Mouse (Mus musculus) kidney, embryonic 16.5 days (tissue): ENCODE measurements around the gene Dpy19l3. TPM values are rescaled to one million over a fixed set of nuclear protein-coding genes. Genes with fewer than 3 reads are reported as not detected.

Experiments used
- ATAC-seq: fragments of 200-750 bp; cut with Nextera tagmentation; 2 replicates; pipeline ENCODE4 v1.8.0; 2017; ENCODE audit warnings: moderate TSS enrichment; ENCODE audit not compliant: low FRiP score, low TSS enrichment
- H3K27ac ChIP-seq: fragments of 300-500 bp; sonication (generic); 2 replicates; pipeline ENCODE4 v1.5.1; 2014; ENCODE audit warnings: low read length
- H3K27me3 ChIP-seq: fragments of 300-500 bp; sonication (generic); 2 replicates; pipeline ENCODE4 v1.6.1; 2014; ENCODE audit warnings: low read length, control low read depth, mixed read lengths; ENCODE audit not compliant: insufficient read depth
- H3K36me3 ChIP-seq: fragments of 300-500 bp; sonication (generic); 2 replicates; pipeline ENCODE4 v1.6.1; 2014; ENCODE audit warnings: low read length, control low read depth, mixed read lengths; ENCODE audit not compliant: insufficient read depth
- H3K4me1 ChIP-seq: fragments of 300-500 bp; sonication (generic); 2 replicates; pipeline ENCODE4 v1.6.1; 2014; ENCODE audit warnings: low read length, control low read depth, mixed read lengths; ENCODE audit not compliant: insufficient read depth
- H3K4me2 ChIP-seq: fragments of 300-500 bp; sonication (generic); replicated peaks from 2 replicates; pipeline ENCODE4 v1.6.1; 2014; ENCODE audit warnings: low read depth, low read length
- H3K4me3 ChIP-seq: fragments of 300-500 bp; sonication (generic); 2 replicates; pipeline ENCODE4 v1.5.1; 2014; ENCODE audit warnings: mild to moderate bottlenecking, low read length
- H3K9ac ChIP-seq: fragments of 300-500 bp; sonication (generic); replicated peaks from 2 replicates; pipeline ENCODE4 v1.6.1; 2014; ENCODE audit warnings: low read length
- H3K9me3 ChIP-seq: fragments of 300-500 bp; sonication (generic); 2 replicates; pipeline ENCODE4 v1.6.1; 2016; ENCODE audit warnings: low read length, control low read depth
- WGBS: fragments of 180-500 bp; shearing (Covaris S2); extraction: QIAGEN DNeasy Blood & Tissue Kit; methylation state at CpG from one replicate; pipeline ENCODE4 v1.1.7; 2014; 5-methylcytosine and 5-hydroxymethylcytosine counted together
- polyA plus RNA-seq: library from polyadenylated mRNA; unstranded; fragments of >200 nt; fragmentation: Nextera tagmentation; extraction: Ambion mirVana; gene quantifications from 2 replicates; pipeline ENCODE4 v1.2.1, GENCODE M21; 2015

Dpy19l3 gene
- polyA plus RNA-seq, 1 experiment from 2014 or later = 27.5 TPM

DNA sequence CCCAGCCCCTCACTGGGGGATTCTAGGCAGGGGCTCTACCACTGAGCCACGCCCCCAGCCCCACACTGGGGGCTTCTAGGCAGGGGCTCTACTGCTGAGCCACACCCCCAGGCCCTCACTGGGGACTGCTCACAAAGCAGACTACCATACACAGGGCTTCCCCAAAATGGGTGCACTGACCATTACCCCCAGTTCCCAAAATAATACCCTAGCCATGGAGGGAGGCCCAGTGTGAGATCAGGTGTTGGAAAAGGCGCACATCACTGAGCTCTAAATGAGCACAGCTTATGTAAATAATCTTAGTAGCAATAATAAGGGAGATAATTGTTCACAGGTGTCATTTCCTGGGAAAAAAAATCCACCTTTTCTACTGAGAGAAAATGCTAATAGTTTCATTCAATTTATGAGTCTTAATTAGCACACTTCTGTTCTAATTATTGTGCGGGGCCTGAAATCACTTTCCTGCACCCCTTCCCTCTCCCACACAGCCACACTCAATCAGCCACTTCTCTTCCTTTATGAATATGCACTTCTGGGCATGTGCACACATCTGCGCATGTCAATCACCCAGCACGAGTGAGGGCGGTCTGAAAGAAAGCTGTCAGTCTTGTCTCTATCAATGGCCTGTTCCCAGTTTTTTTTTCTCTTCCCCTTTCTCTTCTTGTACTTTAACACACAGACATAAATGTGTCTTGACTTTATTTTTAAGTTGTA lies 70.7 kb downstream of the Dpy19l3 start:
- no peaks in the 10 kb centered on the region for H3K9me3 ChIP-seq
- ATAC-seq = no peak
- no peak overlapping the region for H3K27ac ChIP-seq
- no peak overlapping the region for H3K4me3 ChIP-seq
- H3K4me1 ChIP-seq = peaks cover 24% of the 10 kb centered on the region
- no peaks in the 10 kb centered on the region for H3K27me3 ChIP-seq
- no peak overlapping the region for H3K9ac ChIP-seq
- 87% methylated on average over 6 of the region's 6 CpGs for WGBS
- no peaks in the 10 kb centered on the region for H3K36me3 ChIP-seq
- no peak overlapping the region for H3K4me2 ChIP-seq

GRCm38 (mm10) chr7:35681559-35681958 lies 72.7 kb downstream of the Dpy19l3 start:
- WGBS = 80% methylated on average over 3 of the region's 3 CpGs
- no peaks in the 10 kb centered on the region for H3K27me3 ChIP-seq
- no peak overlapping the region for H3K4me3 ChIP-seq
- no peak overlapping the region for H3K9ac ChIP-seq
- no peak overlapping the region for H3K4me2 ChIP-seq
- H3K9me3 ChIP-seq = no peaks in the 10 kb centered on the region
- no peak overlapping the region for H3K27ac ChIP-seq
- peaks cover 7% of the 10 kb centered on the region; the same call in 1 of the 2 replicates for H3K4me1 ChIP-seq
- H3K36me3 ChIP-seq = no peaks in the 10 kb centered on the region
- no peak for ATAC-seq

- no peaks in the 10 kb centered on the region for H3K4me1 ChIP-seq
- WGBS = 92% methylated on average over 4 of the region's 4 CpGs
- no peak for ATAC-seq
Observed at GRCm38 (mm10) chr7:35678976-35679375, 75.3 kb downstream of the Dpy19l3 start.

DNA sequence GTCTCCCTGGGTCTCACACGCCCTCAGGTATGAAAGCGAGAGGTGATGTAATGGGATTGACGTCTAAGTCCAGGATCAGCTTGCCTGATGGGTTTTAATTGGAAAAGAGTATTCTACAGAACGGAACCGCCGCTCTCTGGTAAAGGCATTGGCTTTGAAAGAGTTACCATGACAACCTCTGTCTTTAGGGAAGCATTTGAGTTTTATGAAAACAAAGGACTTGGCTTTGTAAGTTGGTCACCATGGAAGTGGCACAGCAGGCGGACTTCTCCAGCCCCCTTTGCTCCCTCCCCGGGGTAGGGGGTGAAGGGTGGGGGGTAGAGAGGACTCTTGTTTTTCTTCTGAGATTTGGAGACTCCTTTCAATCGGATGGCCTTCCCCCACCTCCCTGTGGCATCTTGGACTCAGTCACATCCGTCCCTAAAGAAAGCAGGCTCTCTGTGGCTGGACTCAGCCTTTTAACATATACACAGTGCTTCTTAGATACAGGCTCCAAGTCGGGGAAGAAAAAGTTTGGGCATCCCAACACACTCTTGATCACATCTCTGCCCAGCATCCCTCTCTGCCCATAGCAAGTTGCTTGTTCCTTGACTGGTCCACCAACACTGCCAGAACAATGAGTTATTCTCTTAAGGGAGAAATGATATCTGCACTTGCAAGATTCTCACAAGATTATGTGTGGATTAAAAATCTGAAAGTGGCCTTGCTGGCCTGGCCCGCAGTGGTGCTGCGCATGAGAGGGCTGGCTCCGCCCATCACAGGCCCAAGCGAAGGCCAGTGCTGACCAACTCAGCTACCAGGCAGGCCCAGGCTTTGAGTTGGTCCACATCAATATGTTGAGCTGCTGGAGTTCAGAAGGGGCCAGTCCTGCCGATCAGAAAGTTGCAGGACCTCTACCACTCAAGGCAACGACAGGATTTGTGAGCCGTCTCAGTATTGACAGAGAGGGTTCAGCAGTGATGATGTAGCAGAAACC lies 85.9 kb downstream of the Dpy19l3 start:
- no peak for ATAC-seq
- H3K36me3 ChIP-seq = no peaks in the 10 kb centered on the region
- no peak overlapping the region for H3K4me2 ChIP-seq
- H3K9ac ChIP-seq = no peak overlapping the region
- H3K9me3 ChIP-seq = no peaks in the 10 kb centered on the region
- H3K27me3 ChIP-seq = no peaks in the 10 kb centered on the region
- WGBS = 64% methylated on average over 18 of the region's 18 CpGs
- H3K27ac ChIP-seq = no peak overlapping the region
- H3K4me3 ChIP-seq = no peak overlapping the region
- H3K4me1 ChIP-seq = peaks cover 6% of the 10 kb centered on the region; the same call in 1 of the 2 replicates

More at GRCm38 (mm10) chr7:35678976-35679375, 75.3 kb downstream of the Dpy19l3 start:
- Histone ChIP-seq H3K4me3 (no peak overlapping the region), H3K9ac (no peak overlapping the region), H3K27me3 (no peaks in the 10 kb centered on the region), H3K36me3 (no peaks in the 10 kb centered on the region), H3K9me3 (no peaks in the 10 kb centered on the region), H3K4me2 (no peak overlapping the region), H3K27ac (no peak overlapping the region)

DNA sequence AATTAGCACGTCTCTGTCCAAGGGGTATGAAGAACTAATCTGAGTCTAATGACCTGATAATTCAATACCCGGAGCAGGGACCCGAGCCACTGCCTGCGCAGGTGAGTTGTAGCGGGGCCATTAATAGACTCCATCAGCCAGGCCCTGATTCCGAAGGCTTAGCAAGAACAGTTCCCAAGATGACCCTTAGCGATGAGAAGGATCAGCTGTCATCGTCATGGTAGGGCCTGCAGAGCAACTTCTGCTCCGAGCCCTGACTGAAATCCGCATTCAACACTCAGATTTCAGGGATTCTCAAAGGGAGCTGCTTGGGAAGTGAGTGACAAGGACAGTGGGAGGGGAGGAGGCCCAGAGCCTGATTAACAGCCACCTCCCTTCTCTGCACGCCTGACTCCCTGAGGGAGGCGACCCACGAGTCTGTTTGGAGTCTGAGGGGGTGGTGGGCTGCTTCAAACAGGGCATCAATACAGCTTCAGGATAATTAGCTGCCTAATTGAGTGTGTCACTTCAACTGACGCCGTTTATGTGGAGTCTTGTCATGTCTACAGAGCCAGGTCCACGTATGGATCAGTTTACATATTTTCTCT lies 90.4 kb downstream of the Dpy19l3 start:
- Histone ChIP-seq H3K4me1 (peaks cover 6% of the 10 kb centered on the region; the same call in 1 of the 2 replicates), H3K9me3 (0 out of 2 replicates have a peak, but pooled peaks cover 5% of the 10 kb centered on the region), H3K36me3 (no peaks in the 10 kb centered on the region), H3K4me2 (peak overlapping the region; percentile 18; the same call in 1 of the 2 replicates), H3K27me3 (no peaks in the 10 kb centered on the region), H3K9ac (no peak overlapping the region), H3K4me3 (no peak overlapping the region), H3K27ac (no peak overlapping the region)
- WGBS = 29% methylated on average over 16 of the region's 16 CpGs
- ATAC-seq = peak; percentile 75

- no peak overlapping the region for H3K27ac ChIP-seq
- H3K4me1 ChIP-seq = peaks cover 6% of the 10 kb centered on the region; the same call in 1 of the 2 replicates
- 0 out of 2 replicates have a peak, but pooled peaks cover 5% of the 10 kb centered on the region for H3K9me3 ChIP-seq
- 62% methylated on average over 3 of the region's 3 CpGs for WGBS
- no peak overlapping the region for H3K4me3 ChIP-seq
- H3K4me2 ChIP-seq = no peak overlapping the region
- ATAC-seq = no peak
- H3K9ac ChIP-seq = no peak overlapping the region
- no peaks in the 10 kb centered on the region for H3K36me3 ChIP-seq
- no peaks in the 10 kb centered on the region for H3K27me3 ChIP-seq
Observed at GRCm38 (mm10) chr7:35659173-35659572, 95.1 kb downstream of the Dpy19l3 start.

DNA sequence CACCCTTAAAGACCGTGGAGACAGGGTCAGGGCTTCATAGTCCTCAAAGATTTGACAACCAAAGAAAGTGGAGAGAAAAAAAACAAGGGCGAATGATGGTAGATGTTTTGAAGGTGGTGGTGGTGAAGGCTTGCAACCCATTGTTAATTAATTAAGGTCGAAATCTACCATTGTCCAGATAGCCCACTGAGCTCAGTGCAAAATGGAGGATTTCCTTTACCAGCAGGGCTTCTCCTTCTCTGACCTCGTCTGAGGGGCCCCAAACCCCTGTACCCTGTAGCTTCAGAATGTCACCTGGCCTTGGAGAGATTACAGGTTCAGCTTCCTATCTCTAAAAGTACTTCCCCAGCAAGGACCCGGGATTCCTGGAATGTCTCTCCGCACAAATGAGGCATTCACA lies 96.4 kb downstream of the Dpy19l3 start:
- H3K9me3 ChIP-seq = 0 out of 2 replicates have a peak, but pooled peaks cover 5% of the 10 kb centered on the region
- no peak overlapping the region for H3K4me3 ChIP-seq
- WGBS = 47% methylated on average over 6 of the region's 6 CpGs
- no peaks in the 10 kb centered on the region for H3K27me3 ChIP-seq
- no peaks in the 10 kb centered on the region for H3K4me1 ChIP-seq
- H3K4me2 ChIP-seq = no peak overlapping the region
- no peak overlapping the region for H3K9ac ChIP-seq
- no peaks in the 10 kb centered on the region for H3K36me3 ChIP-seq
- no peak for ATAC-seq
- no peak overlapping the region for H3K27ac ChIP-seq

GRCm38 (mm10) chr7:35651583-35652270 lies 102.5 kb downstream of the Dpy19l3 start:
- H3K9me3 ChIP-seq = no peaks in the 10 kb centered on the region
- no peaks in the 10 kb centered on the region for H3K36me3 ChIP-seq

DNA sequence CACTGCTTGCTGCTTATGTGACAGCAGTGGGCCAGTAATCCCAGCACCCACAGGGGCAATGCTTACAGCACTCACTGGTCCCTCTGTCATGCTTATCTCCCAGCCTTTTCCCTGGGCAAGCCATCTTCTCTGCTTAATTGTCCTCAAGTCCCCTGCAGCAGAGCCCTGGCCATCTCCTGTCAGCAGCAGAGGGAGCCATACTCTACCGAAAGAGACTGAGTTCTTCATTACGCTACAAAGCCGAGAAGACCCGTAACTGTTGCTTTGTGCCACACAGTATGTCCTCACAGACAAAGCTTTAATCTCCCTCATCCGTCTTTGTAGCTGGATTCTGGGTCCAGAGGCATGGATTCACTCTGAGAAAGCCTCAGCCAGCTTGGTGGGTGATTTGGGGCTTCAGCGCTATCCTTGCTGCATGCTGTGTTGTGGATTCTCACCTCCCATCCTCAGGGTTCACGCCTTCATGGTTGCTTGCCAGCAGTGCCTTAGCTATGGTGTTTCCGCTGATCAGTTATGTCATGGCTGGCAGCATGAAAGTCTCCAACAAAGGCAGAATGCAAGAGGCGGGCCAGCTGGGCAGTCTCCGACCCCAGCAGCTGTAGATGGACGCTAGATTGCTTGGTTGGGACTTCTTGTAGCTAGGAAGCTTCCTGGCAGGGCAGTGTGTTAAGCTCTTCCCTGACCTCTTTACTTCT lies 103.4 kb downstream of the Dpy19l3 start:
- WGBS = 84% methylated on average over 11 of the region's 11 CpGs
- no peak overlapping the region for H3K27ac ChIP-seq
- H3K9me3 ChIP-seq = no peaks in the 10 kb centered on the region
- H3K9ac ChIP-seq = no peak overlapping the region
- H3K36me3 ChIP-seq = no peaks in the 10 kb centered on the region
- no peak for ATAC-seq
- H3K4me3 ChIP-seq = no peak overlapping the region
- no peaks in the 10 kb centered on the region for H3K27me3 ChIP-seq
- H3K4me1 ChIP-seq = peaks cover 3% of the 10 kb centered on the region; the same call in 1 of the 2 replicates
- H3K4me2 ChIP-seq = no peak overlapping the region

More at GRCm38 (mm10) chr7:35651583-35652270, 102.5 kb downstream of the Dpy19l3 start:
- Histone ChIP-seq H3K27ac (no peak overlapping the region), H3K4me3 (no peak overlapping the region), H3K4me1 (no peaks in the 10 kb centered on the region; the same call in 1 of the 2 replicates), H3K27me3 (no peaks in the 10 kb centered on the region), H3K9ac (no peak overlapping the region), H3K4me2 (no peak overlapping the region)
- no peak for ATAC-seq
- 84% methylated on average over 10 of the region's 10 CpGs for WGBS
